Mouse (Mus musculus) right cerebral cortex, adult 2 months (tissue): ENCODE data around the gene Nrl.

ENCODE experiments used
- DNase-seq, 2 experiments: peaks; one replicate each; pipeline ENCODE4 v3.0.0; 2021 to 2022; ENCODE audit warnings: low spot score in 2 of 2

Gene Nrl

DNA sequence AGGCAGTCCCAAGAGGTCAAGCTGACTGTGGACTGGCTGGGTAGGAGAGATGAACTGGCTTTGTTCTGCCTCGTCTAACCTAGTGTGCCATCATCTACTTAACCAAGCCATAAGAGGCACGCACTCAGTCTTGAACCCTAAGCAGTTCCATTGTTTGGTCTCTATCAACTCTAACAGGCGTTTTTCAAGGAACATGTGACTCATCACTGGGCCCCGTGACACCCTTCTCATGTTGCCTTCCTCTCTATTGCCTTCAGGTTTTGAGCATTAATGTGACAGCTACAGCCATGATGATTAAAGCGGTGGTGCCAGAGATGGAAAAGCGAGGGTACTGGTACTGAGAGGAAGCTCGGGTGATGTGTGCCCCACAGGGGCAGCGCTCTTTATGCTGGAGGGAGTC is 37.9 kb downstream of the Nrl start:
- DNase-seq, result no peak

DNA sequence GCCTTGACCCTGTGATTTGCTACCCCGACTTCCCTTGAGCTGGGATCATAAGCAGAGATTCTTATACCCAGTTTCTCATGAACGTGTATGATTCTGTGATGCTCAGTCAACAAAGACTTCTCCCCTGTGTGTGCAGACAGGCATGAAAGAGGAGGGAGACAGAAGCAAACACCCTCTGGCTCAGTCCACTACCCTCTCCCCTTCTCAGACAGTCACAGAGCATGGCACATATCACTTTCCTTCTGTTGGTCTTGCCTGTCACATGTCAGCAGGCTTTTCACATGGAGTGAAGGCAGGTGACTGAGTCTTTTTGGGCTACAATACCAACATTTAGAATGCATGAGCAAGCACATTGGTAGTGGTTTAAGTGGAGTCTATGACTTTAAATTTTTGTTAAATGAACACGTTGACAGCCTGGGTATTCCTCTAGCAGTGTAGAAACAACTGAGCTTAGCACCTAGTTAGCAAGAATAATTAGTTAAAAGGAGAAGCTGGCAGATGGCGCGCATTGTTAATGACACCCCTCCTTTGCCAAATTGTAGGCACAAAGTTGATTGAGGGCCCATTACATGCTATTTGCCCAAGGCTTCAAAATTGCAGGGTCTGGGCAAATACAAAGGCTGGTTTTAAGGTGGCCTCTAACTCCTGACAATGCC is 40.2 kb downstream of the Nrl start:
- DNase-seq, result no peak

- no peak for DNase-seq
Measured at GRCm38 (mm10) chr14:55479629-55480028, 45.2 kb downstream of the Nrl start.

- DNase-seq, result peak; percentile 75 to 82
Measured at GRCm38 (mm10) chr14:55478651-55479599, 45.9 kb downstream of the Nrl start, which contains the start of gene Dhrs4. Dhrs4 (plus strand) TSS chr14:55478758.

DNA sequence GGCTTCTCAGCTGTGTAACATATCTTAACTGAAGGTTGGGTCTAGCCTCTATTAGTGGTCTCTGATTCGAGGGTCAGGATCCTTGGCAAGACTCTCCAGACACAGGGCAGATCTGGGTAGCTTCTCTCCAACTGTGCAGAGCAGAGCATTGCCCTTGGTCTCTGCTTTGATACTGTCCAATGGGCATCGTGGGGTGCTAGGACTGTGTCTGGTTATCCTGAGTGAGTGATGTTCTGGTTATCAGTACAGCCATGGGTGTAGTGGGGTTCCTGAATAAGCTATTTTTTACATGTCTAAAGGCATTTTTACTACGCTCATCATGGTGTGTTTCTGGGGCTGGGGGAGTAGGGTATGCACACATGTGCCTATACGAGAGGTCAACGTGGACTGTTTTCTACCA is 47.0 kb downstream of the Nrl start:
- DNase-seq, result no peak

- DNase-seq, result no peak
Measured at GRCm38 (mm10) chr14:55477421-55477820, 47.4 kb downstream of the Nrl start.

GRCm38 (mm10) chr14:55475654-55476053 is 49.1 kb downstream of the Nrl start:
- DNase-seq, result no peak

DNA sequence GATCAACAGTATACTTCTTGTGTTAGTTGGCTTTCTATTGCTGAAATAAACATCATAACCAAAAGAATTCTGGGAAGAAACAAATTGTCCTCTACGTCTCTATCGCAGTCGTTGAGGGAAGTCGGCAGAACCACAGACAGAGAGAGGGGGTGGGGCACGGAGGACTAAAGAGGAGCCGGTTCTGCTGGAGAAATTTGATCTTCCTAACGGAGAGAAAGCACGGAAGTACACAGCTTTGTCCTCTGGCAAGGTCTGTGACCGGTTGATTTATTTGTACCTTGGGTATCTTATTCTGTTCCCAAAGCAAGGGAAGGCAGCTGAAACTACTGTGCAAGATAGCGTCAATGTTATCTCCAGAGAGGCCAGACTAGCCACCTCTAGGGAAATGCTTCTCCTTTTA is 54.0 kb downstream of the Nrl start:
- DNase-seq, result no peak

DNA sequence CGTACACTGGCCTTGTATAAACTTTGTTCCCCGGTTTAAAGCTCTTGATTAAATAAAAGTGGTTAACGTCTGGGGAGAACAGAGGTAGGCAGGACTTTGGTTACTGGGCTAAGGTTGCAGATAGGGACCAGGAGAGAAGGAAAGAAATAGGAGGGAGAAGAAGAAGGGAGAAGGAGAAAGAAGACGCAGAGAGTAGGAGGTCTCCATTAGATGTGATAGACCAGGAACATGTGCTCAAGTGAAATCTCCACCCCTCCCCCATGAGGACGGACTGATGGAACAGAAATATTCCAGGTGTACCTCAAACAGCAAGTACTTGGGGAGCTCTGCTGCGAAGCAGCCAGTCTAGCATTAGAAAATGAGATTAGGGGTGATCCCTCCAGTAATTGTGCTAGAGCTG is 55.0 kb downstream of the Nrl start:
- DNase-seq, result no peak

DNA sequence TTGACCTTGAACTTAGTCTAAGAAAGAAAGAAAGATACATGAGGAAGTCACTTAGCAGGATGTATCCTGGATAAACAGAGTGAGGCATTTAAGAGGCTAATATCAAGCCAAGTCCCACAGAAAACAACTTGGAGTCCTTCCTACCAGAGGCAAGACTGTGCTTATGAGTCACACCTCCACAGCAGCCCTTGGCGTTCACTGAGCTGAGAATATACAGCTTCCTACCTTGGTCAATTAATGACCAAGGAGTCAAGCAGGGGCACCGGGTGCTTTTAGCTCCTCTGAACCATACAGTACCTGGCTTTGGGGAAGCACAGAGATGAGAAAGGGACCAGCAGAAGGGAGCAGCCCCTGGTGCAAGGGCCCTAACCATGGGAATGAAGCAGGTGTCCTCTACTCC is 55.7 kb downstream of the Nrl start:
- no peak for DNase-seq
